Mouse (Mus musculus) hindbrain, postnatal 0 days (tissue): ENCODE measurements at regions not wholly inside any gene's neighbourhood (a gene's known extent, or its start where the extent isn't known, plus 50 kb on each side); places are given as distances from the start of the nearest gene placed in this dataset.

ENCODE experiments used
- ATAC-seq: fragments of 200-750 bp; cut with Nextera tagmentation; 2 replicates; pipeline ENCODE4 v1.8.0; 2017; ENCODE audit warnings: mild to moderate bottlenecking, moderate TSS enrichment, moderate library complexity
- DNase-seq: peaks from one replicate; pipeline ENCODE4 v3.0.0-alpha.2; 2015; ENCODE audit warnings: low spot score
- H3K27ac ChIP-seq: fragments of 300-500 bp; sonication (generic); 2 replicates; pipeline ENCODE4 v1.5.1; 2014; ENCODE audit warnings: mild to moderate bottlenecking
- H3K27me3 ChIP-seq: fragments of 300-500 bp; sonication (generic); 2 replicates; pipeline ENCODE4 v1.6.1; 2014; ENCODE audit warnings: low read length, mixed read lengths; ENCODE audit not compliant: insufficient read depth
- H3K36me3 ChIP-seq: fragments of 300-500 bp; sonication (generic); 2 replicates; pipeline ENCODE4 v1.6.1; 2014; ENCODE audit warnings: low read length, mixed read lengths; ENCODE audit not compliant: insufficient read depth
- H3K4me1 ChIP-seq: fragments of 300-500 bp; sonication (generic); 2 replicates; pipeline ENCODE4 v1.6.1; 2014; ENCODE audit warnings: antibody characterized with exemption, low read length, mixed read lengths; ENCODE audit not compliant: insufficient read depth
- H3K4me2 ChIP-seq: fragments of 300-500 bp; sonication (generic); 2 replicates; pipeline ENCODE4 v1.6.1; 2014; ENCODE audit warnings: low read depth, mild to moderate bottlenecking, low read length, moderate library complexity, mixed read lengths
- H3K4me3 ChIP-seq: fragments of 300-500 bp; sonication (generic); 2 replicates; pipeline ENCODE4 v1.5.1; 2014; ENCODE audit warnings: low read length
- H3K9ac ChIP-seq: fragments of 300-500 bp; sonication (generic); replicated peaks from 2 replicates; pipeline ENCODE4 v1.6.1; 2014; ENCODE audit warnings: mild to moderate bottlenecking, low read length, moderate library complexity, mixed read lengths
- H3K9me3 ChIP-seq: fragments of 300-500 bp; sonication (generic); 2 replicates; pipeline ENCODE4 v1.6.1; 2016; ENCODE audit warnings: low read length, mixed read lengths
- CTCF ChIP-seq: IDR thresholded peaks from 2 replicates; pipeline ENCODE4 v1.5.1; 2016; ENCODE audit warnings: antibody characterized with exemption, control low read depth, low read depth
- WGBS: fragments of 180-500 bp; shearing (Covaris S2); extraction: QIAGEN DNeasy Blood & Tissue Kit; methylation state at CpG from one replicate; pipeline ENCODE4 v1.1.7; 2014; 5-methylcytosine and 5-hydroxymethylcytosine counted together

GRCm38 (mm10) chr4:131216361-131216760 is 272.2 kb downstream of the Matn1 start:
- DNase-seq: no peak
- no peaks in the 10 kb centered on the region for H3K36me3 ChIP-seq
- H3K9me3 ChIP-seq: no peaks in the 10 kb centered on the region
- no peaks in the 10 kb centered on the region for H3K4me1 ChIP-seq
- H3K27me3 ChIP-seq: no peaks in the 10 kb centered on the region
- no peak overlapping the region for H3K4me2 ChIP-seq
- 81% methylated on average over 3 of the region's 3 CpGs for WGBS
- no peak for TF ChIP-seq CTCF
- ATAC-seq: no peak
- no peak overlapping the region for H3K4me3 ChIP-seq
- no peak overlapping the region for H3K9ac ChIP-seq
- H3K27ac ChIP-seq: no peak overlapping the region

GRCm38 (mm10) chr4:131217083-131217482 is 272.9 kb downstream of the Matn1 start:
- Histone ChIP-seq H3K36me3 (no peaks in the 10 kb centered on the region), H3K4me1 (no peaks in the 10 kb centered on the region), H3K9me3 (no peaks in the 10 kb centered on the region), H3K4me3 (no peak overlapping the region), H3K27ac (no peak overlapping the region), H3K9ac (no peak overlapping the region), H3K4me2 (no peak overlapping the region), H3K27me3 (no peaks in the 10 kb centered on the region)
- DNase-seq (no peak), ATAC-seq (no peak)
- 94% methylated on average over 4 of the region's 4 CpGs for WGBS
- TF ChIP-seq CTCF: no peak

GRCm38 (mm10) chr4:131217571-131218155 is 273.5 kb downstream of the Matn1 start:
- no peak overlapping the region for H3K27ac ChIP-seq
- H3K9ac ChIP-seq: no peak overlapping the region
- H3K4me2 ChIP-seq: no peak overlapping the region
- no peak for ATAC-seq
- no peaks in the 10 kb centered on the region for H3K4me1 ChIP-seq
- DNase-seq: no peak
- no peak overlapping the region for H3K4me3 ChIP-seq
- TF ChIP-seq CTCF: no peak
- no peaks in the 10 kb centered on the region for H3K9me3 ChIP-seq
- no peaks in the 10 kb centered on the region for H3K27me3 ChIP-seq
- no peaks in the 10 kb centered on the region for H3K36me3 ChIP-seq
- 48% methylated on average over 7 of the region's 7 CpGs for WGBS

DNA sequence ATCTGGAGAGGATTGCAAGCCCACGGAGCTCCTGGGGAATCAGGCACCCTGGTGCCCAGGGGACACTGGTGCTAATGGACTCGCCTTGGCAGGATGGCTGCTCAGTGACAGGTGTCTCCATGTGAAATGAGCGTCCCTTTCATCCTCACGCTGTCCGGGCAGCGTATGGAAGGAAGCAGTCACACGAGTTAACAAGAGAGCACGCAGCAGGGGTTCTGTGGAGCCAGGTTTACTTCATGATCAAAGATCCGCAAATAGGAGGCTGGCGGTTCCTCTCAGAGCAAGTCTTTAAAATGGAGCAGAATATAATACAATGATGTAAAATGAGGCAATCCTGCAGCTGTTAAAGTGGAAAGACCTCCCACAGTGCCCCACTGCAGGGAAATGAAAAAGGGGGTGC is 276.8 kb downstream of the Matn1 start:
- DNase-seq: no peak
- Histone ChIP-seq H3K4me1 (no peaks in the 10 kb centered on the region), H3K36me3 (no peaks in the 10 kb centered on the region), H3K9me3 (no peaks in the 10 kb centered on the region), H3K9ac (no peak overlapping the region), H3K4me3 (no peak overlapping the region), H3K4me2 (no peak overlapping the region), H3K27me3 (no peaks in the 10 kb centered on the region), H3K27ac (no peak overlapping the region)
- no peak for ATAC-seq
- 57% methylated on average over 10 of the region's 10 CpGs for WGBS
- TF ChIP-seq CTCF: no peak

- DNase-seq: no peak
- H3K4me3 ChIP-seq: no peak overlapping the region
- no peaks in the 10 kb centered on the region for H3K36me3 ChIP-seq
- no peak overlapping the region for H3K9ac ChIP-seq
- no peak overlapping the region for H3K4me2 ChIP-seq
- H3K27ac ChIP-seq: no peak overlapping the region
- H3K4me1 ChIP-seq: no peaks in the 10 kb centered on the region
- H3K27me3 ChIP-seq: no peaks in the 10 kb centered on the region
- no peaks in the 10 kb centered on the region for H3K9me3 ChIP-seq
- ATAC-seq: no peak
- no peak for TF ChIP-seq CTCF
- 88% methylated on average over 5 of the region's 5 CpGs for WGBS
These were observed 286.2 kb downstream of the Matn1 start for GRCm38 (mm10) chr4:131230361-131230760.

DNA sequence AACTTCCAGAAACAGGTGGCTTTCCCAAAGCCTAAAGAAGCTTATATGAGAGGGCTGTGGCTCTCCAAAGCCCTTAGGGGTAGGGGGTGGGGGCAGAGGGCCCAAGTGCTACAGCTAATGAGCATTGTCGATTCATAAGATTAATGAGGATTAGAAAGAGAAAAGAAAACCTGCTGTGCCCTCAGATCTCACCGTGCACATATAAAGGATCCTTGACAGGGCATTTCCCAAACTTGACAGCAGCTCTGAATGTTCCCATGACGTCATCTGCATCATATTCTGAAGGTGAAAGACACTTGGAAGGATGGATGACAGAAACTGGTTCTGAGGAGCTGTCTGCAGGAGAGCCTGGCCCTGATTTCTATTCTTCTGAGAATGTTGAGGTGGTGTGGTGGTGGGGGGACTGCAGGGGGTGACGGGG is 292.4 kb downstream of the Matn1 start:
- no peaks in the 10 kb centered on the region for H3K4me1 ChIP-seq
- no peaks in the 10 kb centered on the region for H3K36me3 ChIP-seq
- no peak overlapping the region for H3K9ac ChIP-seq
- H3K9me3 ChIP-seq: no peaks in the 10 kb centered on the region
- TF ChIP-seq CTCF: no peak
- no peak overlapping the region for H3K4me3 ChIP-seq
- no peak overlapping the region for H3K4me2 ChIP-seq
- 16% methylated on average over 4 of the region's 4 CpGs for WGBS
- no peak overlapping the region for H3K27ac ChIP-seq
- ATAC-seq: no peak
- DNase-seq: no peak
- H3K27me3 ChIP-seq: no peaks in the 10 kb centered on the region

GRCm38 (mm10) chr4:131238591-131238990 is 294.4 kb downstream of the Matn1 start:
- TF ChIP-seq CTCF: no peak
- no peak overlapping the region for H3K4me3 ChIP-seq
- ATAC-seq: no peak
- H3K36me3 ChIP-seq: no peaks in the 10 kb centered on the region
- no peak overlapping the region for H3K27ac ChIP-seq
- no peak overlapping the region for H3K4me2 ChIP-seq
- no peak for DNase-seq
- no peak overlapping the region for H3K9ac ChIP-seq
- no peaks in the 10 kb centered on the region for H3K27me3 ChIP-seq
- no peaks in the 10 kb centered on the region for H3K9me3 ChIP-seq
- 70% methylated on average over 3 of the region's 3 CpGs for WGBS
- H3K4me1 ChIP-seq: peaks cover 3% of the 10 kb centered on the region; the same call in 1 of the 2 replicates
